Mouse (Mus musculus) erythroblast, embryonic 14.5 days (primary cell): ENCODE data around the gene Pigf.

Experiments
- GATA1 ChIP-seq: IDR thresholded peaks from 2 replicates; pipeline ENCODE4 v1.6.1; 2012; ENCODE audit warnings: low read length, inconsistent platforms, mixed read lengths
- TAL1 ChIP-seq: IDR thresholded peaks from 3 replicates; pipeline ENCODE4 v1.6.1; 2012; ENCODE audit warnings: low read length, inconsistent platforms, mixed read lengths

DNA sequence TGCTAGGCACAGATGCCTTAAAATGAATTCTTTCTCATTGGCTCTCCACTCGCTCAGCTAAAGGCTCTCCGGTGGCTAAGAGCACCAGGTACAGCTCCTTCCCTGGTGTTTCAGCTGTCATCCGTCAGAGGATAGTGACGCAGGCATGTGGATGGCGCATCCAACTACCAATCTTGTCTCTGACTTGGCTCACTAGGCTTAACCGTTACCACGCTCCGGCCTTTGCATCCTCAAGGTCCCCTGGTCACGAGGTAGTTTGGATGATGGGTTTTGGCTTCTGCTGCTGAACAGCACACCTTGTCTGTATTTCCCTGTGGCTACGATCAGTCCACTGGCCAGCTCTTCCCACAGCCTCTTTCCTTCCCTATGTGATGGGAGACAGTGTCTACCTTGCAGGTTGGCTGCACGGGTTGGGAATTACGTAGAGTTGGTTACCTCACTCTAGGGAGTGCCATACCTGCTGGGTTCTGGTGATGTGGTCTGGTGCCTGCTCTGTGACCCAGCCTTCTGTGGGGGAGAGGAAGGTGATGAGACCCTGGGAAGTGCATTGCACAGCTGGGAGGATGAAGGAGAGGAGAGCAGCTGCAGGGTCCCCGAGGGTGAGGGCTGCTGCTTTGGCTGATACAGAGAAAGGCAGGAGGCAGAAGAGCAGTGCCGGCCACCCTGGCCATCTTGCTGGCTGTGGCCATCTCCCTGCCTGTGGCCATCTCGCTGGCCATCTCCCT lies 55.0 kb downstream of the Pigf start:
- TF ChIP-seq GATA1 (no peak), TAL1 (no peak)
